Mouse (Mus musculus): ENCODE results near the gene Cript. TPM values are rescaled to one million over a fixed set of nuclear protein-coding genes. Genes with fewer than 3 reads are reported as not detected.
"Not testable (repeated sequence)": the region's sequence is repeated elsewhere in the genome, so short reads cannot be mapped to it uniquely, and the experiment has no call there.

Cript gene
- total RNA-seq, 2 experiments from 2014 or later: 62.1 to 64.1 TPM

GRCm38 (mm10) chr17:87052432-87052831, 27.1 kb downstream of the Cript start:
- TF ChIP-seq CTCF (IDR thresholded peaks at IDR 0.05): no peak
- DNase-seq (ENCODE audit: extremely low spot score in 1 of 2, low spot score in 2 of 2): no peak
- H3K4me3 ChIP-seq: no peak overlapping the region
- intact Hi-C loops (cut with DNase I): no loop called here
- no peak overlapping the region for H3K27ac ChIP-seq

DNA sequence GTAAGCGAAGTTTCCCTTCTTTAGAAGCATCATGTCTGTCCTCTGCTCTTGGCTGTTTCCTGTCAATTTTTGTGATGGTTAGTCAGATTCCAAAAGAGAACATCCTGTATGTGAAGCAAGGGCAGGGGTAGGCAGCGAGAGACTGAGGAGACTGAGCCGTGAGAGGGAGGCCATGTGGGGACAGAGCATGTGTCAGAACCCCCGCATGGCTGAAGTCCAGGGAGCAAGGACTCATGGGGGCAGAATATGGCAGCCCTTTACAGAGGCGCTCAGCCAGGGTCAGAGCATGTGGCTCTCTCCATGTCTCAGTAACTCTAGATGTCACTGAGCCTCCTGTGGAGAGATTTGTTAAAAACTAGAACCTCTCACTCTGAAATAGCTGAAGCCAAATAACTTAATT, 28.6 kb downstream of the Cript start:
- H3K4me3 ChIP-seq: no peak overlapping the region
- intact Hi-C loops (cut with DNase I): no loop called here
- no peak for TF ChIP-seq CTCF (IDR thresholded peaks at IDR 0.05)
- no peak for DNase-seq (ENCODE audit: extremely low spot score in 1 of 2, low spot score in 2 of 2)
- H3K27ac ChIP-seq: no peak overlapping the region

GRCm38 (mm10) chr17:87055051-87055459, 29.7 kb downstream of the Cript start:
- no peak for TF ChIP-seq CTCF (IDR thresholded peaks at IDR 0.05)
- intact Hi-C loops (cut with DNase I): no loop called here
- H3K27ac ChIP-seq: peak overlapping the region; percentile 51

DNA sequence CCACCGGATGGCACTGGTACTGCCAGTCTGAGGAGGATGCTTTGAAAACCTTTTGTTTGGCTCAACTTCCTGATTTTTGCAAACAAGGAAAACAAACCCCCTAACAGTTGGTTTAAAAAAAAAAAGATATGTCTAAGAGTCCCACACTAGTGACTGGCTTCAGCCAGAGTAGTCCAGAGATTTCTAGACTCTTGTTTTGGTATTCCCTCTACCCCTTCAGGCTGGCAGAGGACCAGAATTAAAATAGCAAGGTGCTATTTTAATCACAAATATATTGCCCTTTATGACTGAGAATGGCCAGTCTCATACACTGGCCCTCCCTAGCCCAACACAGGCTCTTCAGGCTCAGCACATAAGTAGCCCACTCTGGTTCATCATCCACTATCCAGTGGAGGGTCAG, 30.3 kb downstream of the Cript start:
- Histone ChIP-seq H3K27ac (peak overlapping the region; percentile 51; the same call in 1 of the 2 replicates), H3K4me3 (no peak overlapping the region)
- DNase-seq (ENCODE audit: extremely low spot score in 1 of 2, low spot score in 2 of 2): no peak
- intact Hi-C loops (cut with DNase I): no loop called here
- TF ChIP-seq CTCF (IDR thresholded peaks at IDR 0.05): no peak

More at GRCm38 (mm10) chr17:87055051-87055459, 29.7 kb downstream of the Cript start:
- no peak overlapping the region for H3K4me3 ChIP-seq
- peak in 1 of 2 experiments; percentile 46 for DNase-seq (ENCODE audit: extremely low spot score in 1 of 2, low spot score in 2 of 2)

DNA sequence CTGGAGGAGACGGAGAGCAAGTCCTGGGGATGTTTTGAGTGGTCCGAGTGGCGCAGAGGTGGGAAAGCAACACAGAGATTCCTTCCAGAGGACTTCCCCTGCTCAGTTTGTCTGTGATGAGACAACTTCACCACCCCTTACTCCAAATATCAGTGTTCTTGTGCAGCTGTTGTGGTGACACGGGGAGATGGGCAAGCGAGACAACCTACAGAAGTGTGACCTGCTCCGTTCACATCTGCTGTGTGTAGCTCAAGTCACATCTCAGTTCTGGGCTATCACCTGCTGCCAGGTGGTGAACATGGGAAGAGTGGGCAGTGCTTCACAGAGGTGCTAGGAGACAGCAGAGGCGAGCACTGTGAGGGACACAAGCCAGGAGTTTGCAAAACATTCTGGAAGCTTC, 31.4 kb downstream of the Cript start:
- no peak for DNase-seq (ENCODE audit: extremely low spot score in 1 of 2, low spot score in 2 of 2)
- Histone ChIP-seq H3K4me3 (no peak overlapping the region), H3K27ac (no peak overlapping the region)
- intact Hi-C loops (cut with DNase I): no loop called here
- no peak for TF ChIP-seq CTCF (IDR thresholded peaks at IDR 0.05)

GRCm38 (mm10) chr17:87057486-87058266, 32.3 kb downstream of the Cript start:
- Histone ChIP-seq H3K4me3 (no peak overlapping the region), H3K27ac (no peak overlapping the region)
- no peak for DNase-seq (ENCODE audit: extremely low spot score in 1 of 2, low spot score in 2 of 2)
- intact Hi-C loops (cut with DNase I): no loop called here
- TF ChIP-seq CTCF (IDR thresholded peaks at IDR 0.05): no peak

GRCm38 (mm10) chr17:87062639-87063038, 37.3 kb downstream of the Cript start:
- no peak for DNase-seq (ENCODE audit: extremely low spot score in 1 of 2, low spot score in 2 of 2)
- no peak overlapping the region for H3K27ac ChIP-seq
- TF ChIP-seq CTCF (IDR thresholded peaks at IDR 0.05): no peak
- H3K4me3 ChIP-seq: no peak overlapping the region
- intact Hi-C loops (cut with DNase I): loop anchor here (2.0 kb wide), 1 partner anchor 42 kb away; no protein-coding TSS in a partner anchor

DNA sequence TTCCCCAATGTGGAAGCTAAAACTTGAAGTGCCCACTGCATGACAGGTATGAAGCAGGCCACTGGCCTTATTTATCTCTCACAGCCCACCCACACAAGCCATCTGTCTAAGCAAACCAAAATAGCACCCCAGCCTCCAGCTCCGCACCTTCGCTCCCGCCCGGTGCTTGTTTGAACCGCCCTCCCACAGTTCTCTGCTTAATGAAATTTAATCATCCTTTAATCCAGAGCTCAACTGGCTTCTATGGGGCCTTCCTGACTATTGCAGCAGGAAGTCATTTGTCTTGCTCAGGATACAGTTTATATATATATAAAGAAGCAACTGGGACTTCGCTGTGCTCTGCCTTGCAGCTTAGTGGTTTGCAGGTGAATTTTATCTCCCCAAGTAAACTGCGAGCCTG, 38.1 kb downstream of the Cript start:
- no peak for DNase-seq (ENCODE audit: extremely low spot score in 1 of 2, low spot score in 2 of 2)
- intact Hi-C loops (cut with DNase I): loop anchor here (2.0 kb wide), 1 partner anchor 41 kb away; no protein-coding TSS in a partner anchor
- TF ChIP-seq CTCF (IDR thresholded peaks at IDR 0.05): no peak
- Histone ChIP-seq H3K27ac (no peak overlapping the region), H3K4me3 (no peak overlapping the region)

GRCm38 (mm10) chr17:87063969-87064368, 38.6 kb downstream of the Cript start:
- TF ChIP-seq CTCF (IDR thresholded peaks at IDR 0.05): no peak
- no peak overlapping the region for H3K27ac ChIP-seq
- no peak for DNase-seq (ENCODE audit: extremely low spot score in 1 of 2, low spot score in 2 of 2)
- H3K4me3 ChIP-seq: no peak overlapping the region
- intact Hi-C loops (cut with DNase I): loop anchor here (2.0 kb wide), 1 partner anchor 41 kb away; no protein-coding TSS in a partner anchor

DNA sequence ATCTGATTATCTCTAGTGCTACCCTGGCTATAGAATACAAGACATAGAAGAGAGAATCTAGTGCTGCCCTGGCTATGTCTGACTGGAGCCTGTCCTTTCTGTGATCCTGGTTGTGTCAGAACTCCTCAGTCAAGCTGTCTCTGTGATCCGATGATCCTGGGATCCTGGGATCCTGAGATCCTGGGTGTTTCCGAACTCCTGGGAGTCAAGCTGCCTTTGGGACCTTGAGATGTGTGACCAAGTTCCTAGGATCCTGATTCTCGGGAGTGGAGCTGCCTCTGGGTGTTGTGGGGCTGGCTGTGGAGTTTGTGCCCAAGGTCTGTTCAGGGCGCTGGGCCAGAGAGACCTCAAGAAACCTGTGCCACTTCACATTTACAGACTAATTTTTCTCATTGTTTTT, 43.6 kb downstream of the Cript start:
- Histone ChIP-seq H3K4me3 (no peak overlapping the region), H3K27ac (no peak overlapping the region)
- TF ChIP-seq CTCF (IDR thresholded peaks at IDR 0.05): no peak
- intact Hi-C loops (cut with DNase I): no loop called here
- no peak for DNase-seq (ENCODE audit: extremely low spot score in 1 of 2, low spot score in 2 of 2)

DNA sequence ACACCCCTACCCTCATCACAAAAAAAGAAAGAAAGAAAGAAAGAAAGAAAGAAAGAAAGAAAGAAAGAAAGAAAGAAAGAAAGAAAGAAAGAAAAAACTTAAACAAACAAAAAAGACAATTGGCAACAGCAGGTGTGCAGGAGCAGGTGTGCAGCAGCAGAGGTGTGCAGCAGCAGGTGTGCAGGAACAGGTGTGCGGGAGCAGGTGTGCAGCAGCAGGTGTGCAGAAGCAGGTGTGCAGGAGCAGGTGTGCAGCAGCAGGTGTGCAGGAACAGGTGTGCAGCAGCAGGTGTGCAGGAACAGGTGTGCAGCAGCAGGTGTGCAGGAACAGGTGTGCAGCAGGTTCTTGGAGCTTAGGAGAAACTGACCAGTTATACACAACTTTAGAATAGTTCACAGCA, 46.8 kb downstream of the Cript start:
- DNase-seq (ENCODE audit: extremely low spot score in 1 of 2, low spot score in 2 of 2); H3K4me3 ChIP-seq; intact Hi-C loops (cut with DNase I); H3K27ac ChIP-seq: not testable (repeated sequence)

- no peak for TF ChIP-seq CTCF (IDR thresholded peaks at IDR 0.05)
- no peak for DNase-seq (ENCODE audit: extremely low spot score in 1 of 2, low spot score in 2 of 2)
- intact Hi-C loops (cut with DNase I): no loop called here
- Histone ChIP-seq H3K4me3 (no peak overlapping the region), H3K27ac (no peak overlapping the region)
These were observed 47.6 kb downstream of the Cript start for GRCm38 (mm10) chr17:87072766-87073440.
